Mouse (Mus musculus) megakaryocyte progenitor cell, adult 5-6 weeks (primary cell): ENCODE data around the gene Cenpu. TPM values are rescaled to one million over a fixed set of nuclear protein-coding genes. Genes with fewer than 3 reads are reported as not detected.
"Not testable (repeated sequence)": the region's sequence is repeated elsewhere in the genome, so short reads cannot be mapped to it uniquely, and the experiment has no call there.

Experiments
- ATAC-seq: replicated peaks from 2 replicates; pipeline ENCODE4 v1.8.0; 2016; ENCODE audit warnings: mild to moderate bottlenecking, moderate TSS enrichment, inconsistent platforms; ENCODE audit not compliant: poor library complexity
- total RNA-seq, 2 experiments: library from RNA; stranded (forward) in 1 of 2; stranded (reverse) in 1 of 2; fragments of 157-497, 149-512 nt in 1 of 2; fragments of 200-1000 nt in 1 of 2; gene quantifications; 2 replicates each; pipeline versions ENCODE4 v1.2.3 to v1.2.4; 2015 to 2017

The Cenpu gene
- total RNA-seq, 2 experiments from 2014 or later = 42.0 to 71.4 TPM

- ATAC-seq = peak; percentile 40
Measured at GRCm38 (mm10) chr8:46547245-46547644, 4.6 kb upstream of the Cenpu start.

- ATAC-seq = no peak
Measured at GRCm38 (mm10) chr8:46550058-46550457, 1.8 kb upstream of the Cenpu start.

GRCm38 (mm10) chr8:46551029-46551428 is 799 bp upstream of the Cenpu start:
- peak; percentile 13; the same call in 1 of the 2 replicates for ATAC-seq

- ATAC-seq = peak; percentile 3
Measured at GRCm38 (mm10) chr8:46552441-46552765, 575 bp downstream of the Cenpu start.

- peak; percentile 99 for ATAC-seq
Measured at GRCm38 (mm10) chr8:46559428-46559827, 7.6 kb downstream of the Cenpu start.

DNA sequence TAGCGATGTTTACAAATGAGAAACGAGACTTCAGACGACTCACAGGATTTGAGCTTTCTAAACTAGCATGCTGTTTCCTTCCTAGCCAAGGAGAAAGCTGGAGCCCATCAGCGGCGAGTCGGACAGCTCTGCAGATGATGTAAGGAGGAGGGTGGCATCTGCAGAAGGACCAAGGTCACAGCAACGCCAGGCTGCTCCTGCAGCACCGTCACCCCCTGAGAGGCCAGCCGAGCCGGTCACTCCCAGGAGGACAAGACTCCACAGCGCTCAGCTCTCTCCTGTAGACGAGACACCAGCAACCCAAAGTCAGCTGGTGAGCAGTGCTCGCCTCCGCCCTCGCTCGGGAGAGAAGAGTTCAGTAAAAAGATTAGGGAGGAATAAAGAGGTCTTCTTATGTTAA is 10.5 kb downstream of the Cenpu start:
- ATAC-seq = no peak

- ATAC-seq = no peak
Measured at GRCm38 (mm10) chr8:46566914-46567529, 15.2 kb downstream of the Cenpu start.

DNA sequence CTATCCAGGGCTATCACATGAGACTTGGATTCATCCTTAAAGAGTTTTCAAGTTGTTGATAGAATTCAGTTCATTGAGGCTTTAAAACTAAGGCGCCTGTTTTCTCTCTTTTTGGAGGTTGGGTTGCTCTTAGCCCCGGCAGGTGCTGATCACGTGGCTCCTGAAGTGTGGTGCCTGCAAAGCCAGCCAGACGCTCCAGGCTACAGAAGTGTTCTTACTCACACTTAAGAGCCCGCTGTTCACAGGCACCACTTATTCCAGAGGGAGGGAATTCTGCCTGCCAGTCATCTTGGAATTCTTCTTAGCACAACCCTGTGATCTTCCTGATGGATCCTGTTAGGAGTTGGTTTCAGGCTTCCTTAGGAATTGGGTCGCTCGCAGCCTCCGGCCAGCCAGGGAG is 16.1 kb downstream of the Cenpu start:
- no peak for ATAC-seq

DNA sequence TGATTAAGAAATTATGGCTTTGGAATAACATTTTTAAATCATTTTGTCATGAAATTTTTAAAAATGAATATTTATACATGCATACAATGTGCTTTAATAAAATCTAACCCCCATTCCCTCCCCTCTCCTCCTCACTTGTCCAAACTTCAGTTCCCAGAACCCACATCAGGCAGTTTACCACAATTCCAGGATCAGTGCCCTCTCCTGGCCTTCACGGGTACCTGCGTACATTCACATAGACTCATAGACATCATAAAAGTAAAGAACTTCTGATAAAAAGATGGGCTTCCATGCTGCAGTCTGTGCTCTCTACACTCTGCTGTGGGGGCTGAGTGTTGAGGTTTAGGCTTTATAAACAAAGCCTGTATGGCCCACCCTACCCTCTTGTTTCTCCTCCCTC is 17.1 kb downstream of the Cenpu start:
- peak; percentile 65 for ATAC-seq

DNA sequence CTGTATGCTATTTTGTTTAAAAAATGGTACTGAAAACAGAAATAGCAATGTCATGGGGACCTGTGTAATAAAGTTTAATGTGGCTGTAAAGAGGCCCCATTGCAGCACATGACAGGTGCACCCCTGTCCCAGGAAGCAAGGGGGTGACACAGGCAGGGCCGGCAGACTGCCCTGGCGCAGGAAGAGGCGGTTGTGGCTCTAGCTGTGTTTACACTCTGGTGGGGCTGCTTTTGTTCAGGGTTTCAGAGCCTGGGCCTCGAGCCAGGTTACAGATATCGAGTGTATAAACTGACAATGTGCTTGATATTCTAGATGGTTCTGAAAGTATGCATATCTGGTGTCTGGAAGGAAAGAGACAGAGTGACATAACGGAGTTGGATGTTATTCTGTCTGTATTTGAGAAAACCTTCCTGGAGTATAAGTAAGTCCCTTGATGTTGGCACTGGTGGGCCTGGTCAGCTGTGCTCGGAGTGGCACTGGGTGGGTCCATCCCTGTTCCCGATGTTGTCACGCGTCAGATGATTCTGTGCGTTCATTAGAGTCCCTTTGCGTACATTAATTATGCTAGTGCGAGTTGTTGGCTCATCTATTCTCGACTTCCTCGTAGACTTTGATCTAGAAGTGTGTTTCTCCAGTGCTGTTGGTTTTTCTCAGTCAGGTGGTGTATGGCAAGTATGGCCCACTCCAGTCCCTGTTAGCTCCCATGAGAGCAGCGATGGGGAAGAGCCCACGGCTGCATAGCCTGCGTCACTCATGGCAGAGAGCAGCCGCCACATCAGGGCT is 18.0 kb downstream of the Cenpu start:
- ATAC-seq = peak; percentile 77

DNA sequence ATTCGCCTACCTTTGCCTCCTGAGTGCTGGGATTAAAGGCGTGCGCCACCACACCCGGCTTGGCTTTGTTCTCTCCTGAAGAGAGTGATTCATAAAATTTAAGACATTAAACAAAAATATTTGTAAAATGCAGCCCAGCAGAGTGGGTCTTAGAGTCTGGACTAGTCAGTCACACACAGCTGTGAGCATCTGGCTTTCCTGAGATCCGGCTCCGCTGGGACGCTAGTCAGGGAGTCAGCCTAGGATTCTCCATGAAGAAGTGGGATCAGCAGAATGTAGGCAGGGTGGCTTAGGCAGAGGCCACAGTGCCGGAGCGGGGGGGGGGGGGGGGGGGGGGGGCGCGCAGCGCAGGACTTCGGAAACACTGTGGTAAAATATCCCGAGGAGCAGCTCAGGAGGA is 18.8 kb downstream of the Cenpu start:
- ATAC-seq = no peak

DNA sequence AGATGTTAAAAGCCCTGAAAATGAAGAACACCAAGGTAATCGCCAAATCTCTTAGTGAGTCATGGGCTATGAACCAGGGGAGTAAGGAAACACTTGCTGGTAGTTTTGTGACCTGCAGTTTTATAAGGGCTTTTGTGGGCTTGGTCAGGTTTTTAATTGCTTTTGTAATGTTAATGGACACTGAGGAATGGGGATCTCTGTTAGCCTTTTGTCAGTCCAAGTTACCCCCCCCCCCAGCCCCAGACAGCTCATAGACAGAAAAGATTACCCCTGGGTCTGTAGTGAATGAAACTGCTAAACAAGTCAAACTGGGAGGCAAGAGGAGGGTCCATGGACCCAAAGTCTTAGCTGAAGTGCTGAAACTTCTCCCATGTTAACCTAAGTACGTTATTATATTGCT is 21.6 kb downstream of the Cenpu start:
- no peak for ATAC-seq

- no peak for ATAC-seq
Measured at GRCm38 (mm10) chr8:46573964-46574363, 22.1 kb downstream of the Cenpu start.

GRCm38 (mm10) chr8:46578794-46579193 is 27.0 kb downstream of the Cenpu start:
- no peak for ATAC-seq

DNA sequence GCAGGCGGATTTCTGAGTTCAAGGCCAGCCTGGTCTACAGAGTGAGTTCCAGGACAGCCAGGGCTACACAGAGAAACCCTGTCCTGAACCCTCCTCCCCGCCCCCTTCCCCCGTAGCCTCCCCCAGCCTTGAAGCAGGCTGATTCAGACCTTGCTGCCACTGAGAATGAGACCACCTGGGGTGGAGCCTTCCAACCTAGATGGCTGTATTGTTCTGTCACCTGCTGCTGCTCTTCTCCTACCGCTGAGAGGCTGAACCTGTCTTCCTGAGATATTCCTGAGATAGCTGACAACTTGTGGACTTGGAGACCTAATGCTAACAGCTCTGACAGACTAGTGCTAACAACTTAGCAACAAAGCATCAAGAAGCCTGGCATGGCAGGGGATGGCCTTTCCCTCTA is 32.5 kb downstream of the Cenpu start:
- ATAC-seq = not testable (repeated sequence)

DNA sequence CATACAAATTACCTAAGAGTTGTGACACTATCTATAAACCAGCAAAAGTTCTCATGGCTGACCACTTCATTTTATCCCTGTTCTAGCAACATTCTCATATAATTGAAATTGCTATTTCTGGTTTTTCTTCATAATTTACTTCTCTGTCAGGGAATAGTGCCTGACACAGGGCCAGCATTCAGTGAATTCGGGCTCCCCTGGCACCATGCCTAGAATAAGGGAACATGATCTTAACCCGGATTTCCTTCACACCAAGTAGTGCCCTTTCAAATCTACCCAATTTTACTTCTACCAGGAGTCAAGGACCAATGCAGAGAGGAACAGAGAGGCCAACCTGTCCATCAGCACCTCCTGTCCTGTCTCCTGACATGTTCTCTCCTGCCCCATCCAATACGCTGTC is 33.7 kb downstream of the Cenpu start:
- ATAC-seq = no peak

- ATAC-seq = peak; percentile 81
Measured at GRCm38 (mm10) chr8:46587911-46588310, 36.1 kb downstream of the Cenpu start.

DNA sequence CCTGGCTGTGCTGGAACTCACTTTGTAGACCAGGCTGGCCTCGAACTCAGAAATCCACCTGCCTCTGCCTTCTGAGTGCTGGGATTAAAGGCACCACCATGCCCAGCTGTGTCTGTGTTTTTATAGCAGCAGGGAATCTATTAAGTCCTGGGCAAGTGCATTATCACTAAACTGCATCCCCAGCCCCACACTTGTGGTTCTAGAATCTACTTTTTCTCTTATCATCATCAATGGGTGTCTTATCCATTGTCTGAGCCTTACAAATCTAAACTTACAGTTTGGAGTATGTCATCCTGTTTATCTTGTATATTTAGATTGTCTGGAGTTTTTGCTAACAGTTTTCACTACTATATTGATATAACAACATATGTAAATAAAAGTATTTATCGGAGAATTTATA is 36.8 kb downstream of the Cenpu start:
- ATAC-seq = peak; percentile 76

GRCm38 (mm10) chr8:46593067-46593466 is 41.2 kb downstream of the Cenpu start:
- no peak for ATAC-seq

DNA sequence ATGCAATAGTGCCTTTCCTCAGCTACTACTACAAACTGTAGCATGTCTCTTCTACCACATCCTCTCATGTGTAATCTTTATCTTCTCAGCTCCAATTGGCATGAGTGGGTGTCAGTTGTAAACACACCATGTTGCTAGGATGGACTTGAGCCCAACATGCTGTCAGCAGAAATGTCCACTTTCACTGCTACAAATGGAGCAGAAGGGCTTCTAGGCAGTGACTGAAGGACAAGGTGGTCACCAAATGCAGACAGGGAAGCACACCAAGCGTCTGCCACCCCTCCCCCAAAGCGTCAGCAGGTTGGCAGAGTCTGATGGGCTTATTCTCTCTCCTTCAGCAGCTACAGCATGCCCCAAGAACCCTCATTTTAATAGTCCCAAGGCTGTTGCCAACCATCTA is 41.9 kb downstream of the Cenpu start:
- peak; percentile 20 for ATAC-seq

DNA sequence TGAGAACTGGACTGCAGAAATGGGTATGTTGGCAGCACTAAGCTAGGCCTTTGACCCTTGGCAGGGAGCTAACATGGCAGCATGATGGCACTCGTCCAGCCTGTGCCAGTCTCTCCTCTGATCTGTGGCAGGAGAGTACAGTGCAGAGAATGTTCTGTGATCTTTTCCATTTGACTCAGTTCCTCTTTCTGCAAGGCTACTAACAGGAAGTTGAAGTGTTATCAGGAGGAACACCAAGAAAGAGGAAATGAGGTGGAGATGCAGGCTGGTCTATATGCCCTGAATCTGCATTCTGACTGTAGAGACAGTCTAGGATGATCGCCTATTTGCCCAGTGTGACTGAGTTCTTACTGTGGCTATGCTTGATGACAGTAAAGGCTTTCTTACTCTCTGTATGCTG is 43.8 kb downstream of the Cenpu start:
- ATAC-seq = peak; percentile 84

GRCm38 (mm10) chr8:46596530-46596929 is 44.7 kb downstream of the Cenpu start:
- no peak for ATAC-seq

- no peak for ATAC-seq
Measured at GRCm38 (mm10) chr8:46597411-46597810, 45.6 kb downstream of the Cenpu start.
